Mouse (Mus musculus) forelimb bud, embryonic 11.5 days (tissue): ENCODE data around the gene Car14.
A peak's percentile ranks its signal among the peaks of the same experiment; 100 is the strongest.
"Not testable (repeated sequence)": the region's sequence is repeated elsewhere in the genome, so short reads cannot be mapped to it uniquely, and the experiment has no call there.

Experiments
- DNase-seq: peaks from one replicate; pipeline ENCODE4 v3.0.0-alpha.2; 2012; ENCODE audit warnings: low read depth, low spot score

The Car14 gene

GRCm38 (mm10) chr3:95904568-95904967, at the start of gene Car14:
Gene Car14 (minus strand): TSS chr3:95904691.
- DNase-seq: peak; percentile 49

- DNase-seq: no peak
Measured at GRCm38 (mm10) chr3:95953522-95953921, 49.0 kb upstream of the Car14 start.

- DNase-seq: no peak
Measured at GRCm38 (mm10) chr3:95953023-95953422, 48.5 kb upstream of the Car14 start.

GRCm38 (mm10) chr3:95951566-95951965, 47.1 kb upstream of the Car14 start:
- DNase-seq: not testable (repeated sequence)

- peak; percentile 89 for DNase-seq
Measured at GRCm38 (mm10) chr3:95950763-95951551, 46.5 kb upstream of the Car14 start.

GRCm38 (mm10) chr3:95948325-95948724, 43.8 kb upstream of the Car14 start:
- DNase-seq: no peak

GRCm38 (mm10) chr3:95945731-95946240, 41.3 kb upstream of the Car14 start:
- DNase-seq: no peak

- no peak for DNase-seq
Measured at GRCm38 (mm10) chr3:95944742-95945141, 40.3 kb upstream of the Car14 start.

DNA sequence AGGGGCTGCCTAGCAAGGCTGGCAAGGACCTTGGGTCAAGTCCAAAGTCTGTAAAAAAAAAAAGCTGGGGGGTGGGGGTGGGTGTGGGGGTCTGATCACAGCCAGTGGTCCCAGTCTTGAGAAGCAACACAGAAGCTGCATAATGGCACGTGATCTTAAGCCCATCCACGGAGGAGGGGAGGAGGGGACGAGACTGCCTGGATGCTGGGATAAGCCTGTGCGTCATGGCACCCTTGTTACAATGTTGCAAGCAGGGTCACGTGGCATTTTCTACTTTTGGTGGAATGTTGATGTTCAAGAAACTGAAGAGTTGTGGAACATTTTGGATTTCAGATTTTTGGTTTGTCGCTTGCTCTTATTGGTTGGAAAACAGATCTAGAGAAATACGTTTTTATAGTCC, 38.7 kb upstream of the Car14 start:
- no peak for DNase-seq

DNA sequence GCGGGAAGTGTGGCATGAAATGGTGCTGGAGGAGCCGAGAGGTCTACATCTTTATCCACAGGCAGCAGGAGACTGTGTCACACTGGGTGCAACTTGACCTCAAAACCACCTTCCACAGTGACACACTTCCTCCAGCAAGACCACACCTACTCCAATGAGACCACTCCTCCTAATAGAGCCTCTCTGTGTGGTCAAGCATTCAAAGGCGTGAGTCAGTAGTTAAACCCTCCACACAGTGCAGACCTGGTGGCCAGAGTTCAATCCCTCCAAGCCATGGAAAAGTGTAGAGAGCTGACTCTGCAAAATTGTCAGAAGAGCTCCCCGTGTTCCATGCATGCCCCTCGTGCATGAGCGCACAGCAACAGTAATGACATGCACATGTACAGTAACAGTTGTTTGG, 38.3 kb upstream of the Car14 start:
- DNase-seq: no peak

DNA sequence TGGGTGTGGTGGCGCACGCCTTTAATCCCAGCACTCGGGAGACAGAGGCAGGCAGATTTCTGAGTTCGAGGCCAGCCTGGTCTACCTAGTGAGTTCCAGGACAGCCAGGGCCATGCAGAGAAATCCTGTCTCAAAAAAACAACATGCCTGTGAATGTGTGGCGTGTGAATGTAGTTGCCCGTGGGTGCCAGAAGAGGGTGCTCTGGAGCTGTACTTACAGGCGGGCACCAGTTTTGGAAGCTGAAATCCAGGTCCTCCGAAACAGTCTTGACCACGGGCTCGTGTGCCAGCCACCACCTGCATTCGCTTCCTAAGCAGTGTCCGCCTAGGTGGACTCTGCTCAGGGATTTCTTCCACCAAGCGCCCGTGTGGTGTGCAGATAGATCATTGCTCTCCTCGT, 34.3 kb upstream of the Car14 start:
- no peak for DNase-seq

- no peak for DNase-seq
Measured at GRCm38 (mm10) chr3:95938217-95938616, 33.7 kb upstream of the Car14 start.

DNA sequence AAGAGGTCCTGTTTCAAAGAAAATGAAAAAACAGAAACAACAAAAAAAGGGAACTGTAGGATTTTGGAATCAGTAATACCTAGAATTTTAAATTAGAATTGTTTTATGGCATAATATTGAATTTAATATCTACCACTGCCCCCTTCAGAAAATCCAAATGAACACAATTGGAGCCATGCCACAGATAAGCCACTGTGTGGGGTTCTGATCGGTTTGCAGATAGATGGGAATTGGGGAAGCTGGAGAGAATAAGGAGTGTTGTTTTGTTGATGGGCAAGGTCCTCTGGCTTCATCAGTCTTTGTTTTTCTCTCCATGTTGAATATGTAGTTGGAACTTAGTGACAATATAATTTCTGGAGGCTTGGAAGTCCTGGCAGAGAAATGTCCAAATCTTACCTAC, 30.0 kb upstream of the Car14 start:
- no peak for DNase-seq

- DNase-seq: no peak
Measured at GRCm38 (mm10) chr3:95933111-95933750, 28.7 kb upstream of the Car14 start.

DNA sequence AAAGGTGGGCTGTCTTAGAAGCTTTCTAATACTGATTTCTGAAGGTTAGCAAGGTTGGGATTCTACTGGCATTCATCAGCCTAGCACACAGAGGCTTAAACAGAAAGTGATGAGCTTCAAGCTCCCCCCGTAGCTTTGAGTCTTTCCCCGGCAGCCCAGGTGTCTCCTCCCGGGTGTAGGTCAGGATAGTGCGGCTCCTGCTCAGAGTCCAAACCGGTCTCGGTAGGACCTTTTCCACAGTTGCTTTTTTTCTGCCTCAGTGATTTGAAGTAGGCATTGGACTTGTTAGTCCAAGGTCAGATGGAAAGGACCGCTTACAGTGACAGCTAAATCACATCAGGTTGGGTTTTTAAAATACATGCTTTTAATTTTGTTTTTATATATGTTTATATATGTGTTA, 28.1 kb upstream of the Car14 start:
- no peak for DNase-seq

GRCm38 (mm10) chr3:95932157-95932556, 27.7 kb upstream of the Car14 start:
- DNase-seq: no peak

DNA sequence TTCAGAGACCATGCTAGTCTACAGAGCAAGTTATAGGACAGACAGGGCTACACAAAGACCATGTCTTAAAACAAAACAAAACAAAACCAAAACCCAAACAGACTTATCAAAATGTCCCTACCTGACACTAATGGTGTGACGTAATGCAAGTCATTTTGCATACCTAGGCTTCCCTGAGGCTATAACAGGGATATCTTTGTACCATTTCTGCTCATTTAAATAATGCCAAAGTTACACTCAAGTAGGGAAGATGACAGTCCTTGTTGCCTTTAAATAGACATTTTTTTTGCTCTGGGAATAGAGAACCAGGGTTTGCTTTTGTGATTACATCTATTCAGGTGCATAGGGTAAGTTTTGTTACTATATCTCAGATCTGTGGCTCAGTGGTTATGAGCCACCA, 27.0 kb upstream of the Car14 start:
- DNase-seq: no peak

- DNase-seq: no peak
Measured at GRCm38 (mm10) chr3:95930471-95930789, 25.9 kb upstream of the Car14 start.

DNA sequence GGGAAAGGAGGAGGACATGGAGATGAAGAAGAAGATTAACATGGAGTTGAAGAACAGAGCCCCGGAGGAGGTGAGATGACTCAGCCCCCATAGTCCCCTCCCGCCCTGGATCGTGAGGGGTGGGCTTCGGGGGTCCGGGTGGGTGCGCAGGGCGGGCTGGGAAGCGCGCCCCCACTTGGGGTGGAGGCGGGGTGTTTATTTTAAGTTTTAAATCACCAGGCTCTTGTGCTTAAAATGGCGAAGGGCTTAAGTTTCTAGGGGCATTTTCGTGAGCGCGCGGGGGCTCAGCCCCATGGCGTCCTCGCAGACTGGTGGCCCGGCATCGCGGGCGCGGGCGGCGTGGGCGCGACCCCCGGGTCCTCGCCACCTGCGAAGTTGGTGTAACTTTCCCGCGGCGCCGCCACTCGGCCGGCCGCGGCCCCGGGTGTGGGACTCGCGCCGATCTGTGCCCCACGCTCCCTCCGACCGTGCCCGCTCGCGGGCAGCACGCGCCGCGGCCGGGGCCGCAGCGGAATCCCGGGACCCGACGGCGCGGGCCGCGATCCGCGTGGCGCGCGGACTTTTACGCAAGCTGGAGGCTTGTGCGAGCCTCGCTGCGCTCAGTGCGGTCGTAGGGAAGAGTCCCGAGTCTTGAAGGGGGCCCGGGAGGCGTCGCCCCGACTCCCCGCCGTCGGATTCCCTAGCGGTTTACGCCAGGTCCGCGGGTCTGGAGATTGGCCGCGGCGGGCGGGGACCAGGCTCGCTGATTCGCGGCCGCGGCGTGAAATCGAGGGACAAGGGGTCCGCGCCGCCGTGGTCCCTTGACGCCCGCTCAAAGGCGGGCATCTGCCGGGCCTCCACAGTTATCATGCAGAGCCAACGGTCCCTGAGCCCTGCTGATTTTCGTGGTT, 25.3 kb upstream of the Car14 start:
- DNase-seq: peak; percentile 40

DNA sequence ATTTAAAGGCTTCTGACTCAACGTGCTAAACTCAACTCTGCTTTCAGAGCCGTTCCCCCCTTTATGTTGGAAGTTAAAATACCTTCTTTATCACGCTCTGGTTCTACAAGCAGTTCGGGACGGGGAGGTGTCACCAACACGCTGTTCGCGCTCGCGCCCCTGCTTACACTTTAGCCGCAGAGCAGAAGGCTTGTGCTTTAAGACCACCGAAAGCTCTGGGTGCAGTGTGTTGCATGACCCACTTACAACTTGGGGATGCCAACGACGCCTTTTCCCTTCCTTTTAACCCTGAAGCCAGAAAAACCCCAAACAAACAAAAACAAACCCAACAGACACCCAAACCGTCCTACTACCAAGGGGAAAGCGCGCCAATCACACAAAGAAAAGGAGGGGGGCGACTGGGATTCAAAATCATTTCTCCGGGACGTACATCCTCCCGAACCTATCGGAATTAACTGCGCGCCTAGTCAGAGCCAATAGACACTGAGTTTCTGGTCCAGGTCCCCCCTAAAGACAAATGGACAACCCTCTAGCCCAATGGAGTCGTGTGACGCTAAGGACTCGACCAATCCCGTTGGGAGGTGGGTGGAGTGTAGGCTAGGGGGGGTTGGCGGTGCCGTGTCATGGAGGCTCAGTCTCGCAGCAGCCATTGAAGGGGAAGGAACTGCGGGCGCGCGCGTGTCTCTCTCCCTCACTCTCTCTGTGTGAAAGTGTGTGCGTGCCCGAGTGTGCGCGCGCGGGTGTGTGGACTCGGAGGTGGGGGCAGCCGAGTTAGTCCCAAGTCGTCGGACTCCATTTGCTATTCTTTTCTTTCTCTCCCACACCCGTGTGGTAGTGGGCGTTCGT, 24.4 kb upstream of the Car14 start, which contains the start of gene Anp32e:
TSS of gene Anp32e (plus strand) at position 589 of the 846 bp plus-strand sequence.
- DNase-seq: peak; percentile 99

GRCm38 (mm10) chr3:95928261-95928657, 23.8 kb upstream of the Car14 start:
- no peak for DNase-seq
